Mouse (Mus musculus): ENCODE measurements at regions not wholly inside any gene's neighbourhood (a gene's known extent, or its start where the extent isn't known, plus 50 kb on each side); places are given as distances from the start of the nearest gene placed in this dataset.

GRCm38 (mm10) chr7:111420698-111421097, 337.9 kb upstream of the Eif4g2 start:
- no peak for DNase-seq (ENCODE audit: low read depth, low spot score)

GRCm38 (mm10) chr7:111417735-111418134, 334.9 kb upstream of the Eif4g2 start:
- DNase-seq (ENCODE audit: low read depth, low spot score) = no peak

- no peak for DNase-seq (ENCODE audit: low read depth, low spot score)
These were observed 333.2 kb upstream of the Eif4g2 start for GRCm38 (mm10) chr7:111416061-111416460.

GRCm38 (mm10) chr7:111413745-111414144, 330.9 kb upstream of the Eif4g2 start:
- no peak for DNase-seq (ENCODE audit: low read depth, low spot score)

- DNase-seq (ENCODE audit: low read depth, low spot score) = no peak
These were observed 330.1 kb upstream of the Eif4g2 start for GRCm38 (mm10) chr7:111412957-111413356.

GRCm38 (mm10) chr7:111411386-111411960, 328.6 kb upstream of the Eif4g2 start:
- DNase-seq (ENCODE audit: low read depth, low spot score) = no peak

GRCm38 (mm10) chr7:111395972-111396371, 313.1 kb upstream of the Eif4g2 start:
- no peak for DNase-seq (ENCODE audit: low read depth, low spot score)

GRCm38 (mm10) chr7:111395111-111395510, 312.3 kb upstream of the Eif4g2 start:
- DNase-seq (ENCODE audit: low read depth, low spot score) = no peak

- DNase-seq (ENCODE audit: low read depth, low spot score) = no peak
These were observed 311.0 kb upstream of the Eif4g2 start for GRCm38 (mm10) chr7:111393846-111394245.

GRCm38 (mm10) chr7:111389690-111390089, 306.9 kb upstream of the Eif4g2 start:
- no peak for DNase-seq (ENCODE audit: low read depth, low spot score)

GRCm38 (mm10) chr7:111374534-111374933, 291.7 kb upstream of the Eif4g2 start:
- DNase-seq (ENCODE audit: low read depth, low spot score) = no peak

GRCm38 (mm10) chr7:111373380-111374173, 290.7 kb upstream of the Eif4g2 start:
- DNase-seq (ENCODE audit: low read depth, low spot score) = no peak

GRCm38 (mm10) chr7:111370421-111370887, 287.6 kb upstream of the Eif4g2 start:
- no peak for DNase-seq (ENCODE audit: low read depth, low spot score)

GRCm38 (mm10) chr7:111368296-111369004, 285.6 kb upstream of the Eif4g2 start:
- no peak for DNase-seq (ENCODE audit: low read depth, low spot score)

GRCm38 (mm10) chr7:111366951-111367653, 284.3 kb upstream of the Eif4g2 start:
- DNase-seq (ENCODE audit: low read depth, low spot score) = no peak

GRCm38 (mm10) chr7:111365384-111365783, 282.6 kb upstream of the Eif4g2 start:
- DNase-seq (ENCODE audit: low read depth, low spot score) = no peak

- DNase-seq (ENCODE audit: low read depth, low spot score) = no peak
These were observed 280.4 kb upstream of the Eif4g2 start for GRCm38 (mm10) chr7:111363206-111363605.

- DNase-seq (ENCODE audit: low read depth, low spot score) = no peak
These were observed 279.8 kb upstream of the Eif4g2 start for GRCm38 (mm10) chr7:111362646-111363045.

- no peak for DNase-seq (ENCODE audit: low read depth, low spot score)
These were observed 272.3 kb upstream of the Eif4g2 start for GRCm38 (mm10) chr7:111355088-111355656.

- DNase-seq (ENCODE audit: low read depth, low spot score) = no peak
These were observed 271.2 kb upstream of the Eif4g2 start for GRCm38 (mm10) chr7:111354066-111354465.

- no peak for DNase-seq (ENCODE audit: low read depth, low spot score)
These were observed 269.3 kb upstream of the Eif4g2 start for GRCm38 (mm10) chr7:111352176-111352575.

Data from CD4-positive helper T cell, adult 2 months (primary cell).